Comparison of ENCODE assay signal across 30 mouse cellular contexts in genomic region chr11:50389616-50390015, GRCm38 (mm10). TPM values are rescaled to one million over a fixed set of nuclear protein-coding genes. Genes with fewer than 3 reads are reported as not detected.
DNase-seq lines count a peak whose midpoint lies in the region; ATAC-seq and TF ChIP-seq lines count a peak whose summit lies in the region.
"Had no signal": no experiment of that assay in that cellular context is flagged by ENCODE, and none has a peak within 500 bp of the region (broad histone marks: within the 10 kb centered on the region; RNA-seq: fewer than 3 reads in every experiment).

No protein-coding gene starts in this region.

- TF ChIP-seq EP300 in stomach, postnatal 0 days (optimal IDR thresholded peaks at IDR 0.05), result no peak

- 0 out of 2 replicates have a peak, but pooled peaks have one; percentile 19 for ATAC-seq in intestine, embryonic 15.5 days
- no peak for ATAC-seq in intestine, embryonic 16.5 days
- 0 out of 2 replicates have a peak, but pooled peaks have one; percentile 15 for ATAC-seq in stomach, embryonic 14.5 days (ENCODE audit: insufficient number of reproducible peaks, insufficient read depth, low FRiP score, low read depth)
- ATAC-seq in stomach, postnatal 0 days (ENCODE audit: low FRiP score, low TSS enrichment), result no peak
- ATAC-seq: inflammation-experienced regulatory T-cells, adult 6 months had no signal

- no peaks in the 10 kb centered on the region for H3K79me2 ChIP-seq in myocyte (ENCODE audit: control insufficient read depth, insufficient read depth)

- peak; percentile 37 for TF ChIP-seq POLR2A in myocyte (IDR thresholded peaks at IDR 0.05; ENCODE audit: insufficient read length, low read depth)

- H3K9ac ChIP-seq in intestine, embryonic 15.5 days, result no peak overlapping the region
- H3K9ac ChIP-seq in intestine, embryonic 16.5 days (ENCODE audit: low read depth, low read length), result no peak overlapping the region
- H3K9ac ChIP-seq in stomach, embryonic 14.5 days (replicated peaks; ENCODE audit: low read depth, low read length), result no peak overlapping the region
- H3K9ac ChIP-seq in stomach, postnatal 0 days (ENCODE audit: low read length), result no peak overlapping the region
- H3K9ac ChIP-seq: heart, embryonic 13.5 days; hindbrain, embryonic 13.5 days; liver, embryonic 15.5 days; lung, embryonic 15.5 days; neural tube, embryonic 12.5 days had no signal

- no peak overlapping the region for H3K4me3 ChIP-seq in intestine, embryonic 15.5 days (replicated peaks)
- no peak overlapping the region for H3K4me3 ChIP-seq in intestine, embryonic 16.5 days (ENCODE audit: low read length)
- H3K4me3 ChIP-seq in stomach, embryonic 14.5 days (ENCODE audit: low read depth, low read length), result no peak overlapping the region
- H3K4me3 ChIP-seq in stomach, postnatal 0 days (ENCODE audit: low read depth, low read length), result no peak overlapping the region
- H3K4me3 ChIP-seq in myocyte, result no peak overlapping the region
- H3K4me3 ChIP-seq: forebrain, embryonic 10.5 days; heart, embryonic 13.5 days; hindbrain, embryonic 13.5 days; liver, embryonic 15.5 days; lung, embryonic 15.5 days; neural tube, embryonic 12.5 days had no signal

- H3K9me3 ChIP-seq in intestine, embryonic 15.5 days, result no peaks in the 10 kb centered on the region
- H3K9me3 ChIP-seq in intestine, embryonic 16.5 days (ENCODE audit: control insufficient read depth, low read length), result no peaks in the 10 kb centered on the region
- H3K9me3 ChIP-seq in stomach, embryonic 14.5 days (ENCODE audit: control insufficient read depth, low read depth, low read length), result no peaks in the 10 kb centered on the region
- no peaks in the 10 kb centered on the region for H3K9me3 ChIP-seq in stomach, postnatal 0 days (ENCODE audit: control insufficient read depth, low read length)
- H3K9me3 ChIP-seq: forebrain, embryonic 10.5 days; heart, embryonic 13.5 days; hindbrain, embryonic 13.5 days; liver, embryonic 15.5 days; lung, embryonic 15.5 days; neural tube, embryonic 12.5 days had no signal

- no peaks in the 10 kb centered on the region for H3K4me1 ChIP-seq in intestine, embryonic 15.5 days (replicated peaks)
- H3K4me1 ChIP-seq in intestine, embryonic 16.5 days (ENCODE audit: control insufficient read depth, insufficient read depth, low read length), result 0 out of 2 replicates have a peak, but pooled peaks cover 2% of the 10 kb centered on the region
- H3K4me1 ChIP-seq in stomach, embryonic 14.5 days (ENCODE audit: control insufficient read depth, insufficient read depth, low read length), result no peaks in the 10 kb centered on the region
- no peaks in the 10 kb centered on the region for H3K4me1 ChIP-seq in stomach, postnatal 0 days (replicated peaks; ENCODE audit: control insufficient read depth, insufficient read depth)
- H3K4me1 ChIP-seq: forebrain, embryonic 10.5 days; hindbrain, embryonic 13.5 days; liver, embryonic 15.5 days; lung, embryonic 15.5 days; neural tube, embryonic 12.5 days had no signal

- peaks cover 11% of the 10 kb centered on the region for H3K36me3 ChIP-seq in intestine, embryonic 15.5 days
- H3K36me3 ChIP-seq in intestine, embryonic 16.5 days (ENCODE audit: control insufficient read depth, insufficient read depth, low read length), result peaks cover 15% of the 10 kb centered on the region; the same call in 1 of the 2 replicates
- H3K36me3 ChIP-seq in stomach, embryonic 14.5 days (ENCODE audit: control insufficient read depth, insufficient read depth, low read length), result peaks cover 41% of the 10 kb centered on the region
- peaks cover 12% of the 10 kb centered on the region for H3K36me3 ChIP-seq in stomach, postnatal 0 days (ENCODE audit: control insufficient read depth, insufficient read depth, low read length)
- peaks cover 47% of the 10 kb centered on the region for H3K36me3 ChIP-seq in myocyte (ENCODE audit: control insufficient read depth, insufficient read depth)

- H3K27ac ChIP-seq in intestine, embryonic 15.5 days, result no peak overlapping the region
- no peak overlapping the region for H3K27ac ChIP-seq in intestine, embryonic 16.5 days (ENCODE audit: low read length)
- no peak overlapping the region for H3K27ac ChIP-seq in stomach, embryonic 14.5 days (ENCODE audit: low read length)
- H3K27ac ChIP-seq in stomach, postnatal 0 days (replicated peaks), result no peak overlapping the region
- H3K27ac ChIP-seq: forebrain, embryonic 10.5 days; heart, embryonic 13.5 days; liver, embryonic 15.5 days; lung, embryonic 15.5 days; neural tube, embryonic 12.5 days had no signal

- H3ac ChIP-seq in myocyte (ENCODE audit: control insufficient read depth, insufficient read length), result no peak overlapping the region

- peak; percentile 39 for DNase-seq in adrenal gland, postnatal 14 days
- DNase-seq in adrenal gland, adult 2 months, result no peak
- no peak for DNase-seq in stomach, postnatal 0 days (ENCODE audit: low spot score)
- no peak for DNase-seq in cerebellum, adult 11-12 months
- DNase-seq: adrenal gland, postnatal 36 days; cerebellum, adult 11 months; kidney, postnatal 36 days; layer of hippocampus, postnatal 36 days; liver; lung, postnatal 36 days; right cerebral cortex, postnatal 14 days; thymus, adult 2 months; thymus, postnatal 4 days had no signal

- no peaks in the 10 kb centered on the region for H3K27me3 ChIP-seq in intestine, embryonic 15.5 days (replicated peaks)
- no peaks in the 10 kb centered on the region for H3K27me3 ChIP-seq in intestine, embryonic 16.5 days (replicated peaks; ENCODE audit: control insufficient read depth, insufficient read depth, low read length)
- H3K27me3 ChIP-seq in stomach, embryonic 14.5 days (ENCODE audit: control insufficient read depth, insufficient read depth, low read length), result no peaks in the 10 kb centered on the region
- H3K27me3 ChIP-seq in stomach, postnatal 0 days (ENCODE audit: control insufficient read depth, insufficient read depth, low read length), result no peaks in the 10 kb centered on the region
- H3K27me3 ChIP-seq in myocyte (ENCODE audit: control insufficient read depth, insufficient read depth, insufficient read length), result no peaks in the 10 kb centered on the region
- H3K27me3 ChIP-seq: heart, embryonic 13.5 days; hindbrain, embryonic 13.5 days; liver, embryonic 15.5 days; lung, embryonic 15.5 days; neural tube, embryonic 12.5 days had no signal

- H3K4me2 ChIP-seq in intestine, embryonic 15.5 days (replicated peaks), result no peak overlapping the region
- H3K4me2 ChIP-seq in intestine, embryonic 16.5 days (ENCODE audit: low read depth, low read length), result no peak overlapping the region
- no peak overlapping the region for H3K4me2 ChIP-seq in stomach, embryonic 14.5 days (replicated peaks; ENCODE audit: low read depth, low read length)
- no peak overlapping the region for H3K4me2 ChIP-seq in stomach, postnatal 0 days (replicated peaks; ENCODE audit: low read depth)
- no peak overlapping the region for H3K4me2 ChIP-seq in myocyte (ENCODE audit: low read depth)
- H3K4me2 ChIP-seq: heart, embryonic 13.5 days; hindbrain, embryonic 13.5 days; liver, embryonic 15.5 days; lung, embryonic 15.5 days; neural tube, embryonic 12.5 days had no signal

- 68% methylated on average over 5 of the region's 5 CpGs for WGBS in intestine, embryonic 15.5 days
- WGBS in intestine, embryonic 16.5 days, result 64% methylated on average over 5 of the region's 5 CpGs
- 67% methylated on average over 5 of the region's 5 CpGs for WGBS in stomach, embryonic 14.5 days
- WGBS in stomach, postnatal 0 days, result 65% methylated on average over 5 of the region's 5 CpGs

- TF ChIP-seq CTCF in stomach, postnatal 0 days (IDR thresholded peaks at IDR 0.05; ENCODE audit: low read depth), result no peak

TF ChIP-seq in myocyte, 11 proteins besides CTCF, POLR2A, EP300 and RAD21 (continues in another document):
- TF ChIP-seq TCF3 (IDR thresholded peaks at IDR 0.05; ENCODE audit: insufficient read length, low read depth), result peak; percentile 41
- TF ChIP-seq REST (IDR thresholded peaks at IDR 0.05; ENCODE audit: insufficient read depth, insufficient read length), result no peak
- TF ChIP-seq CEBPB (IDR thresholded peaks at IDR 0.05; ENCODE audit: insufficient read depth, poor library complexity, severe bottlenecking), result no peak
- TF ChIP-seq MAX (IDR thresholded peaks at IDR 0.05; ENCODE audit: low read depth), result no peak
- peak in 2 of 3 experiments; percentile 83 to 86 for TF ChIP-seq MYOG (IDR thresholded peaks at IDR 0.05; ENCODE audit: control insufficient read depth in 1 of 3, insufficient read depth in 1 of 3, insufficient read length in 2 of 3, low read depth in 2 of 3)
- TF ChIP-seq SRF (IDR thresholded peaks at IDR 0.05; ENCODE audit: control insufficient read depth, insufficient read length, low read depth), result no peak

RNA-seq across cellular contexts. Expression of gene Hnrnph1, which starts 12.8 kb away (rescaled TPM):
- 269 and 317 TPM in 2 replicates for total RNA-seq in adrenal gland, postnatal 14 days (2021)
- total RNA-seq in adrenal gland, adult 2 months (2021), result 100 to 1,000 TPM; 225 to 240 TPM
- polyA plus RNA-seq in adrenal gland, adult 2 months (2012; rRNA removed), result 13.4 and 13.7 TPM in 2 replicates
- 302 and 324 TPM in 2 replicates for polyA plus RNA-seq in intestine, embryonic 15.5 days (2015; fragmentation: Nextera tagmentation; extraction: Ambion mirVana)
- polyA plus RNA-seq in intestine, embryonic 16.5 days (2015; fragmentation: Nextera tagmentation; extraction: Ambion mirVana), result 243 and 262 TPM in 2 replicates
- polyA plus RNA-seq in stomach, embryonic 14.5 days (2014; fragmentation: Nextera tagmentation; extraction: Ambion mirVana), result 475 and 496 TPM in 2 replicates
- polyA plus RNA-seq in stomach, postnatal 0 days (2015; fragmentation: Nextera tagmentation; extraction: Ambion mirVana), result 113 and 115 TPM in 2 replicates
- 54.5 TPM for polyA plus RNA-seq in myocyte (2012; fragmentation: generic; extraction: Trizol)

RNA-seq across cellular contexts. Expression of gene Cby3, which starts 35.4 kb away (rescaled TPM):
- not detected in 2 replicates for total RNA-seq in adrenal gland, postnatal 14 days (2021)
- not detected for total RNA-seq in adrenal gland, adult 2 months (2021)
- polyA plus RNA-seq in adrenal gland, adult 2 months (2012; rRNA removed), result 0.57 TPM in 1 of 2 replicates, not detected in the other
- polyA plus RNA-seq in intestine, embryonic 15.5 days (2015; fragmentation: Nextera tagmentation; extraction: Ambion mirVana), result 0.42 and 0.49 TPM in 2 replicates
- polyA plus RNA-seq in intestine, embryonic 16.5 days (2015; fragmentation: Nextera tagmentation; extraction: Ambion mirVana), result 0.20 and 0.21 TPM in 2 replicates
- 0.51 TPM in 1 of 2 replicates, not detected in the other for polyA plus RNA-seq in stomach, embryonic 14.5 days (2014; fragmentation: Nextera tagmentation; extraction: Ambion mirVana)
- polyA plus RNA-seq in stomach, postnatal 0 days (2015; fragmentation: Nextera tagmentation; extraction: Ambion mirVana), result 0.15 and 0.28 TPM in 2 replicates
- not detected for polyA plus RNA-seq in myocyte (2012; fragmentation: generic; extraction: Trizol)
- total RNA-seq: adrenal gland, postnatal 36 days; gastrocnemius, adult 8-10 months; granulocyte monocyte progenitor cell, adult 5-6 weeks; heart, postnatal 25 days; layer of hippocampus, postnatal 36 days; left cerebral cortex, postnatal 14 days; monocyte, adult 5-6 weeks had no signal
- polyA plus RNA-seq: embryonic facial prominence, embryonic 11.5 days; heart, embryonic 13.5 days; inflammation-experienced regulatory T-cells, adult 6 months; liver, embryonic 15.5 days; neural tube, embryonic 12.5 days had no signal

RNA-seq across cellular contexts. Expression of gene Rufy1, which starts 41.3 kb away (rescaled TPM):
- 27.1 and 29.5 TPM in 2 replicates for total RNA-seq in adrenal gland, postnatal 14 days (2021)
- 10 to 100 TPM; 33.8 to 45.8 TPM for total RNA-seq in adrenal gland, adult 2 months (2021)
- 23.5 and 24.6 TPM in 2 replicates for polyA plus RNA-seq in adrenal gland, adult 2 months (2012; rRNA removed)
- polyA plus RNA-seq in intestine, embryonic 15.5 days (2015; fragmentation: Nextera tagmentation; extraction: Ambion mirVana), result 19.9 and 22.0 TPM in 2 replicates
- 19.5 and 20.2 TPM in 2 replicates for polyA plus RNA-seq in intestine, embryonic 16.5 days (2015; fragmentation: Nextera tagmentation; extraction: Ambion mirVana)
- 22.6 and 23.0 TPM in 2 replicates for polyA plus RNA-seq in stomach, embryonic 14.5 days (2014; fragmentation: Nextera tagmentation; extraction: Ambion mirVana)
- polyA plus RNA-seq in stomach, postnatal 0 days (2015; fragmentation: Nextera tagmentation; extraction: Ambion mirVana), result 18.7 and 22.8 TPM in 2 replicates
- 13.9 TPM for polyA plus RNA-seq in myocyte (2012; fragmentation: generic; extraction: Trizol)

Comparison
In these comparisons a context has a peak if more than half of its experiments do, and no peak if none do; other contexts are left out.
1. ATAC-seq: peak in intestine, embryonic 15.5 days (single experiment) and stomach, embryonic 14.5 days (single experiment); none in intestine, embryonic 16.5 days (single experiment) and stomach, postnatal 0 days (single experiment).